In the genomic region with DNA sequence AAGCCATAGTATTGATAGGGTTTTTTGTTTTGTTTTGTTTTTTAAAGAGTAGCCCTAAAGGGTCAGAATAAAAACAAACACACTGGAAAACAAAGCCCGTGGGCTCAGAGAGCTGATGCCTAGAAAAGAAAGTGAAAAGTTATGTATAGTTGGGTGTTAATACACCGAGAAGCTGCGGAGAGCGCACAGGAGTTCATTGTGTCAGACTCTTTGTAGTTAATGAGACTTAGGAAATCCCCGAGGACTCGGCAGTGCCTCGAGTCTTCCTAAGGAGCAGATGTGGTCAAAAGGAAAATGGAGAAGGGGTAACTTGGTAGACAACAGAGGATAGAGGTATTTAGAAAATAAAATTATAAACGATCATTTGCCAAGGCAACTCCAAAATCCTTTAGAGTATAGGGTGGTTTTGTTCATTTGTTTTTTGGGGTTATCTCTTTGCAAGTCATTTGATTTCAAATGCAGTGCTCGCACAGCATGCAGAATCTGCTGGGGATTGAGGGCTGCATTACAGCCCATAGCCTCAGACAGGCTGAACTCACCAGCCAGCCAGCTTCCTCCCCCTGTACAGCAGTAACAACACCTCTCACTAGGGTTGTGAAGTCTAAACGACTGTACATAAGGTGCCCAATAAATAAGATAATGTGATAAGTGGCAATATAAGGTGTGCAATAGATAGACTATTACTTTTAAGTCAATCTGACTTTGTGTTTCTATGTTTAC, we compare ENCODE assay signal across 9 mouse cellular contexts. TPM values are rescaled to one million over a fixed set of nuclear protein-coding genes. Genes with fewer than 3 reads are reported as not detected.
DNase-seq lines count a peak whose midpoint lies in the region; ATAC-seq lines count a peak whose summit lies in the region.
"Had no signal": no experiment of that assay in that cellular context is flagged by ENCODE, and none has a peak within 500 bp of the region (broad histone marks: within the 10 kb centered on the region; RNA-seq: fewer than 3 reads in every experiment).

No protein-coding gene starts in this region.

- no peak overlapping the region for H3K27ac ChIP-seq in heart, embryonic 13.5 days (replicated peaks)
- no peak overlapping the region for H3K27ac ChIP-seq in hindbrain, embryonic 12.5 days
- no peak overlapping the region for H3K27ac ChIP-seq in midbrain, embryonic 11.5 days (ENCODE audit: low read depth, low read length)

- H3K4me3 ChIP-seq in heart, embryonic 13.5 days: peak overlapping the region; percentile 56
- peak overlapping the region; percentile 33 for H3K4me3 ChIP-seq in hindbrain, embryonic 12.5 days
- peak overlapping the region; percentile 32 for H3K4me3 ChIP-seq in midbrain, embryonic 11.5 days (ENCODE audit: low read depth, low read length)

- H3K9ac ChIP-seq in heart, embryonic 13.5 days: peak overlapping the region; percentile 77
- peak overlapping the region; percentile 41 for H3K9ac ChIP-seq in hindbrain, embryonic 12.5 days
- peak overlapping the region; percentile 53 for H3K9ac ChIP-seq in midbrain, embryonic 11.5 days (ENCODE audit: low read length)

- H3K4me1 ChIP-seq in heart, embryonic 13.5 days: peaks cover 8% of the 10 kb centered on the region
- H3K4me1 ChIP-seq in hindbrain, embryonic 12.5 days: peaks cover 8% of the 10 kb centered on the region
- peaks cover 8% of the 10 kb centered on the region; the same call in 1 of the 2 replicates for H3K4me1 ChIP-seq in midbrain, embryonic 11.5 days (ENCODE audit: control insufficient read depth, insufficient read depth, low read length)

- WGBS in heart, embryonic 13.5 days: 5% methylated on average over 10 of the region's 10 CpGs
- 3% methylated on average over 10 of the region's 10 CpGs for WGBS in hindbrain, embryonic 12.5 days
- under 1% methylated on average over 10 of the region's 10 CpGs for WGBS in midbrain, embryonic 11.5 days

- H3K36me3 ChIP-seq in heart, embryonic 13.5 days: peaks cover 11% of the 10 kb centered on the region
- 0 out of 2 replicates have a peak, but pooled peaks cover 7% of the 10 kb centered on the region for H3K36me3 ChIP-seq in hindbrain, embryonic 12.5 days
- H3K36me3 ChIP-seq in midbrain, embryonic 11.5 days (ENCODE audit: control insufficient read depth, insufficient read depth, low read length): no peaks in the 10 kb centered on the region

- ATAC-seq in heart, embryonic 13.5 days (ENCODE audit: extremely low read depth, insufficient number of reproducible peaks, low FRiP score, low TSS enrichment): no peak
- peak; percentile 51 for ATAC-seq in activated CD4-positive, CD25-positive, alpha-beta regulatory T cell, adult 4 months
- peak; percentile 61 for ATAC-seq in hindbrain, embryonic 12.5 days (ENCODE audit: low FRiP score)
- peak; percentile 67 for ATAC-seq in midbrain, embryonic 11.5 days (ENCODE audit: low FRiP score)

- no peak for DNase-seq in heart, postnatal 14 days
- DNase-seq in midbrain, embryonic 11.5 days (ENCODE audit: low spot score, missing footprints): peak; percentile 93
- no peak for DNase-seq in right cerebral cortex, postnatal 10 days (ENCODE audit: low spot score in 2 of 2)
- DNase-seq in left cerebral cortex, adult 18-20 months (ENCODE audit: low spot score in 2 of 2): no peak
- DNase-seq in urinary bladder, postnatal 10 days (ENCODE audit: low spot score): no peak
- DNase-seq: right cerebral cortex, postnatal 25 days had no signal

- peaks cover 16% of the 10 kb centered on the region; the same call in 1 of the 2 replicates for H3K27me3 ChIP-seq in heart, embryonic 13.5 days (replicated peaks)
- no peaks in the 10 kb centered on the region; the same call in 1 of the 2 replicates for H3K27me3 ChIP-seq in hindbrain, embryonic 12.5 days
- H3K27me3 ChIP-seq in midbrain, embryonic 11.5 days (ENCODE audit: control insufficient read depth, insufficient read depth, low read length): peaks cover 4% of the 10 kb centered on the region; the same call in 1 of the 2 replicates

- H3K4me2 ChIP-seq in heart, embryonic 13.5 days: peak overlapping the region; percentile 96
- peak overlapping the region; percentile 58 for H3K4me2 ChIP-seq in hindbrain, embryonic 12.5 days (replicated peaks)
- peak overlapping the region; percentile 64 for H3K4me2 ChIP-seq in midbrain, embryonic 11.5 days

- intact Hi-C loops in heart, postnatal 14 days (cut with DNase I): no loop called here

- no peaks in the 10 kb centered on the region for H3K9me3 ChIP-seq in heart, embryonic 13.5 days
- H3K9me3 ChIP-seq in hindbrain, embryonic 12.5 days (replicated peaks): no peaks in the 10 kb centered on the region
- H3K9me3 ChIP-seq in midbrain, embryonic 11.5 days (ENCODE audit: control insufficient read depth, low read length): no peaks in the 10 kb centered on the region

RNA-seq across cellular contexts. Expression of a gene that starts 18.1 kb away (rescaled TPM):
- 25.4 and 26.0 TPM in 2 replicates for polyA plus RNA-seq in heart, embryonic 13.5 days (2015; fragmentation: Nextera tagmentation; extraction: Ambion mirVana)
- total RNA-seq in heart, postnatal 14 days (2021): 10 to 100 TPM in 1 of 2 experiments, 1 to 10 TPM in 1; 8.5 to 10.1 TPM
- 10 to 100 TPM; 38.4 to 58.2 TPM for polyA plus RNA-seq in activated CD4-positive, CD25-positive, alpha-beta regulatory T cell, adult 4 months (2017; shearing (Covaris generic))
- 66.8 and 68.7 TPM in 2 replicates for polyA plus RNA-seq in hindbrain, embryonic 12.5 days (2016; fragmentation: Nextera tagmentation; extraction: Ambion mirVana)
- 53.0 and 58.4 TPM in 2 replicates for polyA plus RNA-seq in midbrain, embryonic 11.5 days (2014; fragmentation: Nextera tagmentation; extraction: Ambion mirVana)
- 1 to 10 TPM; 2.3 to 2.6 TPM for total RNA-seq in left cerebral cortex, adult 18-20 months (2021)
